Mouse (Mus musculus) stomach, embryonic 15.5 days (tissue): Measurements from ENCODE around the gene H2-Ke6. TPM values are rescaled to one million over a fixed set of nuclear protein-coding genes. Genes with fewer than 3 reads are reported as not detected.

Experiments used
- ATAC-seq: fragments of 200-750 bp; cut with Nextera tagmentation; 2 replicates; pipeline ENCODE4 v1.8.0; 2017; ENCODE audit warnings: low read depth, moderate number of reproducible peaks, moderate TSS enrichment; ENCODE audit not compliant: insufficient read depth, low FRiP score
- H3K27ac ChIP-seq: fragments of 300-500 bp; sonication (generic); 2 replicates; pipeline ENCODE4 v1.5.1; 2015; ENCODE audit warnings: mild to moderate bottlenecking, inconsistent platforms
- H3K27me3 ChIP-seq: fragments of 300-500 bp; sonication (generic); replicated peaks from 2 replicates; pipeline ENCODE4 v1.6.1; 2015; ENCODE audit warnings: inconsistent platforms
- H3K36me3 ChIP-seq: fragments of 300-500 bp; sonication (generic); 2 replicates; pipeline ENCODE4 v1.6.1; 2015; ENCODE audit warnings: inconsistent platforms
- H3K4me1 ChIP-seq: fragments of 300-500 bp; sonication (generic); 2 replicates; pipeline ENCODE4 v1.6.1; 2015; ENCODE audit warnings: inconsistent platforms
- H3K4me2 ChIP-seq: fragments of 300-500 bp; sonication (generic); 2 replicates; pipeline ENCODE4 v1.6.1; 2015; ENCODE audit warnings: mild to moderate bottlenecking, inconsistent platforms
- H3K4me3 ChIP-seq: fragments of 300-500 bp; sonication (generic); replicated peaks from 2 replicates; pipeline ENCODE4 v1.5.1; 2015; ENCODE audit warnings: inconsistent platforms
- H3K9ac ChIP-seq: fragments of 300-500 bp; sonication (generic); 2 replicates; pipeline ENCODE4 v1.6.1; 2015; ENCODE audit warnings: inconsistent platforms
- H3K9me3 ChIP-seq: fragments of 300-500 bp; sonication (generic); 2 replicates; pipeline ENCODE4 v1.6.1; 2016; ENCODE audit warnings: inconsistent platforms
- WGBS: fragments of 180-500 bp; shearing (Covaris S2); methylation state at CpG from one replicate; pipeline ENCODE4 v1.1.7; 2015; 5-methylcytosine and 5-hydroxymethylcytosine counted together
- polyA plus RNA-seq: library from polyadenylated mRNA; unstranded; fragments of >200 nt; fragmentation: Nextera tagmentation; extraction: Ambion mirVana; gene quantifications from 2 replicates; pipeline ENCODE4 v1.2.1, GENCODE M21; 2015

H2-Ke6 gene
- polyA plus RNA-seq, 1 experiment from 2014 or later, result 50.8 TPM

GRCm38 (mm10) chr17:34028501-34029149, 765 bp upstream of the H2-Ke6 start:
- no peaks in the 10 kb centered on the region for H3K27me3 ChIP-seq
- peak overlapping the region; percentile 56 for H3K4me3 ChIP-seq
- peaks cover 9% of the 10 kb centered on the region for H3K36me3 ChIP-seq
- H3K4me2 ChIP-seq, result peak overlapping the region; percentile 94; the same call in 1 of the 2 replicates
- H3K9me3 ChIP-seq, result no peaks in the 10 kb centered on the region
- ATAC-seq, result no peak
- 74% methylated on average over 17 of the region's 17 CpGs for WGBS
- H3K27ac ChIP-seq, result 0 out of 2 replicates have a peak overlapping the region, but pooled peaks have one; percentile 12
- H3K9ac ChIP-seq, result no peak overlapping the region
- H3K4me1 ChIP-seq, result peaks cover 62% of the 10 kb centered on the region

- Histone ChIP-seq H3K4me2 (peak overlapping the region; percentile 94), H3K4me1 (peaks cover 57% of the 10 kb centered on the region), H3K27ac (peak overlapping the region; percentile 78), H3K9me3 (no peaks in the 10 kb centered on the region), H3K9ac (peak overlapping the region; percentile 46), H3K36me3 (peaks cover 21% of the 10 kb centered on the region), H3K27me3 (no peaks in the 10 kb centered on the region), H3K4me3 (peak overlapping the region; percentile 56)
- WGBS, result 11% methylated on average over 36 of the region's 36 CpGs
- no peak for ATAC-seq
These were observed 774 bp downstream of the H2-Ke6 start for GRCm38 (mm10) chr17:34026917-34027655.

GRCm38 (mm10) chr17:34026221-34026620, 1.6 kb downstream of the H2-Ke6 start:
- Histone ChIP-seq H3K27ac (no peak overlapping the region), H3K4me1 (peaks cover 57% of the 10 kb centered on the region), H3K9ac (no peak overlapping the region), H3K27me3 (no peaks in the 10 kb centered on the region), H3K4me3 (no peak overlapping the region), H3K4me2 (peak overlapping the region; percentile 94; the same call in 1 of the 2 replicates), H3K36me3 (peaks cover 28% of the 10 kb centered on the region), H3K9me3 (no peaks in the 10 kb centered on the region)
- ATAC-seq, result no peak
- WGBS, result 47% methylated on average over 2 of the region's 2 CpGs

- H3K36me3 ChIP-seq, result peaks cover 31% of the 10 kb centered on the region
- peaks cover 57% of the 10 kb centered on the region for H3K4me1 ChIP-seq
- H3K9ac ChIP-seq, result no peak overlapping the region
- no peaks in the 10 kb centered on the region for H3K9me3 ChIP-seq
- no peak overlapping the region for H3K27ac ChIP-seq
- no peaks in the 10 kb centered on the region for H3K27me3 ChIP-seq
- ATAC-seq, result no peak
- WGBS, result 32% methylated on average over 7 of the region's 7 CpGs
- peak overlapping the region; percentile 94 for H3K4me2 ChIP-seq
- H3K4me3 ChIP-seq, result peak overlapping the region; percentile 90
These were observed 2.1 kb downstream of the H2-Ke6 start for GRCm38 (mm10) chr17:34025756-34026151.

GRCm38 (mm10) chr17:34024861-34025755, 2.8 kb downstream of the H2-Ke6 start:
- Histone ChIP-seq H3K4me1 (peaks cover 52% of the 10 kb centered on the region), H3K27ac (peak overlapping the region; percentile 94), H3K36me3 (peaks cover 36% of the 10 kb centered on the region), H3K27me3 (no peaks in the 10 kb centered on the region), H3K4me2 (peak overlapping the region; percentile 91), H3K9ac (peak overlapping the region; percentile 94), H3K9me3 (no peaks in the 10 kb centered on the region), H3K4me3 (peak overlapping the region; percentile 90)
- 1% methylated on average over 57 of the region's 57 CpGs for WGBS
- ATAC-seq, result peak; percentile 1; the same call in 1 of the 2 replicates

GRCm38 (mm10) chr17:34024317-34024821, 3.5 kb downstream of the H2-Ke6 start, which contains the start of gene Ring1:
TSS of gene Ring1 (minus strand) at chr17:34024680.
- Histone ChIP-seq H3K36me3 (peaks cover 38% of the 10 kb centered on the region), H3K4me2 (peak within 1 kb of the TSS; percentile 91), H3K9ac (peak within 1 kb of the TSS; percentile 94), H3K27me3 (no peaks in the 10 kb centered on the region), H3K4me1 (peaks cover 45% of the 10 kb centered on the region), H3K9me3 (no peaks in the 10 kb centered on the region), H3K27ac (peak within 1 kb of the TSS; percentile 94), H3K4me3 (peak within 1 kb of the TSS; percentile 90)
- under 1% methylated on average over 56 of the region's 58 CpGs for WGBS
- peak; percentile 40 for ATAC-seq

GRCm38 (mm10) chr17:34023678-34024077, 4.2 kb downstream of the H2-Ke6 start:
- ATAC-seq, result no peak
- Histone ChIP-seq H3K9ac (peak overlapping the region; percentile 94; the same call in 1 of the 2 replicates), H3K9me3 (no peaks in the 10 kb centered on the region), H3K4me3 (peak overlapping the region; percentile 90), H3K4me2 (peak overlapping the region; percentile 91), H3K27ac (peak overlapping the region; percentile 94), H3K36me3 (peaks cover 34% of the 10 kb centered on the region), H3K4me1 (peaks cover 42% of the 10 kb centered on the region), H3K27me3 (no peaks in the 10 kb centered on the region)
- 56% methylated on average over 9 of the region's 9 CpGs for WGBS

- Histone ChIP-seq H3K4me2 (no peak overlapping the region), H3K4me3 (no peak overlapping the region), H3K27ac (no peak overlapping the region), H3K9ac (no peak overlapping the region), H3K27me3 (no peaks in the 10 kb centered on the region), H3K9me3 (no peaks in the 10 kb centered on the region), H3K4me1 (peaks cover 35% of the 10 kb centered on the region), H3K36me3 (peaks cover 29% of the 10 kb centered on the region; the same call in 1 of the 2 replicates)
- WGBS, result 97% methylated on average over 20 of the region's 20 CpGs
- no peak for ATAC-seq
These were observed 4.9 kb downstream of the H2-Ke6 start for GRCm38 (mm10) chr17:34022987-34023386.

- Histone ChIP-seq H3K36me3 (peaks cover 29% of the 10 kb centered on the region; the same call in 1 of the 2 replicates), H3K27me3 (no peaks in the 10 kb centered on the region), H3K27ac (no peak overlapping the region), H3K4me2 (no peak overlapping the region), H3K9me3 (no peaks in the 10 kb centered on the region), H3K4me1 (peaks cover 34% of the 10 kb centered on the region), H3K9ac (no peak overlapping the region), H3K4me3 (no peak overlapping the region)
- ATAC-seq, result no peak
- WGBS, result 89% methylated on average over 14 of the region's 14 CpGs
These were observed 5.5 kb downstream of the H2-Ke6 start for GRCm38 (mm10) chr17:34022414-34022783.

- WGBS, result 91% methylated on average over 23 of the region's 23 CpGs
These were observed 6.1 kb downstream of the H2-Ke6 start for GRCm38 (mm10) chr17:34021539-34022413.

More at GRCm38 (mm10) chr17:34021539-34022413, 6.1 kb downstream of the H2-Ke6 start:
- peaks cover 27% of the 10 kb centered on the region for H3K4me1 ChIP-seq
- H3K27me3 ChIP-seq, result no peaks in the 10 kb centered on the region
- H3K36me3 ChIP-seq, result peaks cover 29% of the 10 kb centered on the region; the same call in 1 of the 2 replicates
- no peak overlapping the region for H3K27ac ChIP-seq
- no peak overlapping the region for H3K4me3 ChIP-seq
- no peak for ATAC-seq
- no peaks in the 10 kb centered on the region for H3K9me3 ChIP-seq
- no peak overlapping the region for H3K4me2 ChIP-seq
- no peak overlapping the region for H3K9ac ChIP-seq
